Mouse (Mus musculus): ENCODE measurements around the gene Polr3g.
"Not testable (repeated sequence)": the region's sequence is repeated elsewhere in the genome, so short reads cannot be mapped to it uniquely, and the experiment has no call there.

The Polr3g gene

GRCm38 (mm10) chr13:81684884-81685283 lies 25.9 kb downstream of the Polr3g start:
- no peak for DNase-seq

GRCm38 (mm10) chr13:81684258-81684657 lies 26.6 kb downstream of the Polr3g start:
- DNase-seq = no peak

- DNase-seq = no peak
These were observed 27.7 kb downstream of the Polr3g start for GRCm38 (mm10) chr13:81683107-81683506.

DNA sequence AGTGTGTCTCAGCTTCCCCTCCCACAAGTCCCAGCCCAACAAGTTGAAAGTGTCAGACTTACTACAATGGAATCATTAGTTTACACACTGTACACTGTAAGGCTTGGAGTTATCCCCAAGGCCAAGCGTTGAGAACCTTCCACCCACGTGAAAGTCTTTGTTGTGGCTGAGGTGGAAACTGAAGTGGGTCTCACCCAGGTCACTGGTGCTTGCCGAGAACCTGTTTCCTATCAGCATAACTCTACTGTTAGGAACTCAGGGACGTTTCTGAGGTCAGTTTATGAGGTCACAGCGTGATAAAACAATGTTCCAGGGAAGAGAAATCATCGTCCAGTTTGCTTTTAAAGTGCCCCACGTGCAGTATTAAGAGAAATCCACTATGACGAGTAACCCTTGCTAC lies 35.5 kb downstream of the Polr3g start:
- no peak for DNase-seq

DNA sequence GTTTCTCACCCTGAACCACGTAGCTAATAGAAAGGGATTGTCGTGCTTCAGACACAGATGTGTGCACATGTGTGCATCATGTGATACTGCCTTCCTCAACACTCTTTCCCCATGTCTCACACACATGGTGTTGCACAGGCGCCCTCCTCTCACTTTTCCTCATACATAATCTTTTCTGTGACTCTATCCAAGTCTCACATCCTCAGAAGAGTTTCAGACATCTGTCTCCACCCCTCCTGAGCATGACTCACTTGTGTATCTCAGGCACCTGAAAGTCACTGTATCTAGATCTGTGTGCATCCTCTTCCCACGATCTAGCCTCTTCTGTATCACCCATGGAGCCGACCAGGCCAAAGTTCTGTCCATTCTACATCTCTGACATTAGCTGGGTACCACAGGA lies 43.1 kb downstream of the Polr3g start:
- no peak for DNase-seq

DNA sequence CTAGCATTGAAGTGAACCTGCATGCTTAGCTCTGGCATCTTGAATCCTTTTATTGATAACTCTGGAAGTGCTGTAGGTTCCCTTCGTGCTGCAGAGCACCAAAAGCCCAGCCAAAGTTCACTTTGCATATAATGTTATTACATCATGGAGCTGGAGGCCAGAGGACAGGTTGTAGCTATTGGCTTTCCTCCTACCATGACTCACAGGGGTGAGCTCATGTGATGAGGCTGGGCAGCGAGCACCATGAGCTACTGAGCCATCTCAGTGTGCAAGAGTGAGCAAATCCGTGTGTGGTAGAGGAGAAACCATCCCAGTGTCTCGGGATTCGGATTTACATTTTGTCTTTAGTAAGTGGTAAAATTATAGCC lies 46.5 kb downstream of the Polr3g start:
- no peak for DNase-seq

DNA sequence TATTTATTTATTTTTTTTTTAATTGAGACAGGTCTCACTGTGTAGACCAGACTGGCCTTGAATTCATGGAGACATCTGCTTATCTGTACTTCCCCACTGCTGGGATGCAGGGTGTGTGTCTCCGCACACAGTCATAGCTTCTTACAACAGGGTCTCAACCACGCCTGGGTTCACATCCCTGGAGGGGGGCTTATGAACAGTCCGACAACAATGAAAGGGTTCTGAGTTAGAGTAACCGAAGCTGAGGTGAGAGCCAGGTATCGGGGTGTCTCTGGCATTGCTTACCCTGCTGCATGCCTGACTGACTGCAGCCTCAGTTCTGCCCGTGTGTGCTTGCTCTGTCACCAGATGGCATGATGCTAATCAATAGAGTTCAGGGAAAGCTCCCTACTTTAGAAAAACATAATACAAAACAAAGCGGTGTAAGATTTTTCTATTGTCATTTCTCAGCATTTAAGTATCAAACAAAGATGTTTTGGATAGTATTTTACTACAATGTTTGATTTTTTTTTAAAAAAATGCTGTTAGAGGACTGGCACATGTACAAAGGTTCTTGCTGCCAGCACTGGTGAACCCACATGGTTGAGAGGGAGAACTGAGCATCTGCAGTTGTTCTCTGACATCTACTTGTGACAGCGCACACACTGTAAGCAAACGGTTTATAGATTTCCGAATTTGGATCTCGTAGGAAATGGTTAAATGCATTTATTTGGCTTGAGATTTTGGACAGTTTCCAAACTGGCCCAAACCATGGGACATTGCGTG lies 47.1 kb downstream of the Polr3g start:
- no peak for DNase-seq

- no peak for DNase-seq
These were observed 52.6 kb downstream of the Polr3g start for GRCm38 (mm10) chr13:81658053-81658752.

- DNase-seq = peak; percentile 89 to 93
These were observed 53.3 kb downstream of the Polr3g start, which contains the start of gene Lysmd3 for GRCm38 (mm10) chr13:81657351-81658052. Gene Lysmd3 (plus strand): TSS chr13:81657663.

DNA sequence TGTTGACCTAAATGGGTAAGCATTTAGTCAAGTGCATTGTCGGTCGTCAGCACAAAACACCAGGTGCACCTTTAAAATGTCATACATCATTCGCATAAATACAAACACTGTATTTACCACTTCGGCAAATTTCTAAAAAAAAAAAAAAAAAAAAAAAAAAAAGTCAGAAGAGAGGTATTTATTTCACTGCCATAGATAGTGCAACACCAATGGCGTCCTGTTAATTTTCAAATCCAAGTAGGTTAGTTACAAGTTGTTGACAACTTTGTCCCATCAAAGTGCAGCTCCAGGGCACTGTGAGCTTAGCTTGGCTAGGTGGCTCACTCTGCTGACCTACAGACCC lies 53.8 kb downstream of the Polr3g start:
- no peak for DNase-seq

DNA sequence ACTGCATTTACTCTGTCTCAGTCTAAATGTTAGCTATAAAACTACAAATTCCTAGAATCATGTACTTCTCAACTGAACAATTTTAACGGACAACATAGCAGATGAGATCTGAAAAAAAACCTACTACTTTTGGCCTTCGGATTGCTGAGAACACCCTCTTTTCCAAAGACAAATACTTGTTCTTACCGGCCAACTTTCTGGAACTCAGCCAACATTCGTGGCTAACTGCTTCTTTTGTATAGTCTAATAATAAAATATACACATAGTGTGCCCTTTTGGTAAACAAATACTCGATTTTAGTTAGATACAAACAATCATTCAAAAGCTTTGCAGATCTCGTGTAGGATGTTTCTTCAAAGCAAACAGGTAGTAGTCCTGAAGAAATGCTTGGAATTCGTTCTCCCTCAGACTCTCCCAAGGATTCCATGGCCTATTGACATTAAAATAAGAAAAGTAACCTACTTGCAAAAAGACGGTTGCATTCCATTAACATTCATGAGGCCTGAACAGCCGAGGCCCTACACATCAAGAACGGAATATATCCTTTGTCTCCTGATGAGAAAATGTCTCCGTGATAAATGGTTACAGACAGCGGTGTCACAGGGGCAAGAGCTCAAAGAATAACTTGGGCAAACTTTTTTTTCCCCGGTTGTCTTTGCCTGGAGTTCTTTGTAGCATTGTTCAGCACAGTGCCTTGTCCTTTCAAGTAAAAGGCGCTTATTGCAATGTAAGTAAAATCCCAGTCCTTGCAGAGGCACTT lies 54.5 kb downstream of the Polr3g start:
- no peak for DNase-seq

- not testable (repeated sequence) for DNase-seq
These were observed 60.4 kb downstream of the Polr3g start for GRCm38 (mm10) chr13:81650382-81650781.

- DNase-seq = no peak
These were observed 64.5 kb downstream of the Polr3g start for GRCm38 (mm10) chr13:81646348-81646747.

GRCm38 (mm10) chr13:81644047-81644565 lies 66.7 kb downstream of the Polr3g start:
- no peak for DNase-seq

DNA sequence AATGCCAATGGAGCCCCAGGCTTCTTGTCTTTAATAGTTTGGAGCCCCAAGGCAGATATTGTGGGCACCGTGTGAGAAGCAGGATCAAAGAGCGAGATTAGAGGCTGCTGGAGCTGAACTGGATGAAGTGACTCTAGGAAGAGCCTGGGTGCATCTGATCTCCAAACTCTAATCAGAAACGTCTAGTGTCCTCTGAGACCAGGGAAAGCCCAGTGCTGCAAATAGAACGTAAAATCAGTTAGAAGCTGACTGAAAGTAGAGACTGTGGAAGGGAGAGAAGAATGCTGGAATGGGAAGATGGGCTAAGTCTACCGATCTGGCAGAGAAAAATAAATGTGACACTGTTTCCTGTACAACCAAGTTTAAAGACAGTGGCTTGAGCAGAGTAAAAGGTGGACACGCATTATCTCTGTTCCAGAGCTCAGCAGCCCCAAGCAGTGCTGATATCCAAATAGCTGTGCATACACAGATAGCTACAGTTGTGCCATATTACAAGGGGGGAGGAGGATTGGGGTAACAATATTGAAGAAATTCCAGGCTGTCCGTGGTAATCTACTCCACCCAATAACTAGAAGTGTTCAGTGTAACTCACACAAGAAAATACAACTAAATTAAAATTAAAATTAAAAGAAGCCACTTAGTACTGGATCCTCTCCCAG lies 68.2 kb downstream of the Polr3g start:
- DNase-seq = no peak

GRCm38 (mm10) chr13:81641289-81642045 lies 69.3 kb downstream of the Polr3g start:
- peak in 1 of 2 experiments; percentile 18 for DNase-seq

GRCm38 (mm10) chr13:81640881-81641280 lies 69.9 kb downstream of the Polr3g start:
- DNase-seq = no peak

DNA sequence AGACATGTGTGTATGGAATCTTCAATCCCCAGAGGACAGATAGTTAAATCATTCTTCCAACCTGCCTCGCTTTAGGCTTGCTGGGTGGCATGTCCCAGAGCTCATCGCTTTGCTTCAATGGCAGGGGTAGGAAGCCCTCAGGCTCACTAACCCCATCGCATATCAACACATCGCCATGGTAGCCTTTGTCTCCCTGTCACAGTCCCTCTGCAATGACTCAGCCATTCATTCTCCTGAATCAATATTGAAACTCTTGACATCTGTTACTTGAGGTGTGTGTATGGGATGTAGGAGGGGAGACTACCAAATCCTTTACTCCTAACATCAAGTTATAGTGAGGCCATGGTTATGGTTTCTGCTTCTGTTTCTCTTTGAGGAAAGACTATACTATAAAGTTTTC lies 71.2 kb downstream of the Polr3g start:
- DNase-seq = no peak

DNA sequence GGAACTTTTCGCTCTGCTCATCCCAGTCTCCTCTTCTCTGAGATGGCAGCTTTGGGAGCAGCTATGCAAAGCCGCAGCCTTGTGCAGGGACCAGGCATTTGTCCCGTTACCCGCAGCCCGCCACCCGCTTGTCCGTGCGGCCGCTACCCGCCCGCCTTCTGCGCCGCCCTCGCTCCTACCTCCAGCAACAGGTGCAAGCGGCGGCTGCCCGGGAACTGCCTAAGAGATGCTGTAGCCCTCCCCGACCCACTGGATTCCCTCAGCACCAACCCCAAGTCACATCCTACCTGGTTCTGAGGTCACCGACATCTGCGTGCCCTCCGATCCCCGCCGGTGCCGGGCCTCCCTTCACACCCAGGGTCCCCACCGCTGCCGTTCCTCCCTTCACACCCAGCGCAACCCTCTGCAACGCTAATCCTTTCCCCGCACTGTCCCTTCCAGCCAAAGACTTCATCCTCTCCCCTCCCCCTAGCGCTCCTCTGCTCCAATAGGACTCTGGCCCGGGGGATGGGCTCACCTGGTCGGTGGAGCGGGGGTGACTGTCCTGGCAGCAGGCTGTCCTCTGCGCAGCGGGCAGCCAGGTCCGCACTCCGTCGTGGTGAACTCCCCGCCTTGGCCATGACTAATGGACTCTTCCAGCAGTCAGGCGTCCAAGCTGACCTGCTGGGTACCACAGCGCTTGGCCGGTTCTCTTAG lies 77.9 kb downstream of the Polr3g start, which contains the start of gene Adgrv1:
Gene Adgrv1, minus strand, starts transcription at position 435 of the 696 bp plus-strand sequence.
- DNase-seq = no peak

GRCm38 (mm10) chr13:81630566-81630965 lies 80.2 kb downstream of the Polr3g start:
- no peak for DNase-seq

GRCm38 (mm10) chr13:81629395-81629794 lies 81.4 kb downstream of the Polr3g start:
- DNase-seq = no peak

Data from thymus, postnatal 36 days (tissue).